Mouse (Mus musculus): ENCODE results near the gene Krtap31-2. TPM values are rescaled to one million over a fixed set of nuclear protein-coding genes. Genes with fewer than 3 reads are reported as not detected.

Gene Krtap31-2
- polyA plus RNA-seq (2015; fragmentation: Nextera tagmentation; extraction: Ambion mirVana) = not detected in 2 replicates

DNA sequence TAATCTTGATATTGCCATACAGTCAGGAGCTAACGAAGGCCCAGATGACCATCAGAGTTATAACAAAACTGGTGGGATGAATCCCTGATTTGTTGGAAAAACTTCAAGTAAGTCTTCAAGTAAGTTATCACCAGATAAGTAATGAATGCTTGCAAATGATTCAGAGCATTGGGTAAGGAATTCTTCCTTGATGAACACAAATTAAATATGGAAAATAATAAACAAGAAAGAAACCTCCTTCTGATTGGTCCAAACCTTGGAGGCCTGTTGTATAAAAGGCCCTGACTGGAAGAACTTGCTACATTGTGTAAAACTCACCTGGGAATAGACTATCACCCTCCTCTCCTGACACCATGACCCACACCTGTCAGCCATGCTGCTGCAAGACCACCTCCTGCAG, at the start of gene Krtap31-2:
TSS of gene Krtap31-2 (plus strand) at position 301 of the 400 bp plus-strand sequence.
- Histone ChIP-seq H3K27me3 (ENCODE audit: control insufficient read depth, insufficient read depth, low read depth, low read length) (no peaks in the 10 kb centered on the region), H3K4me3 (ENCODE audit: low read depth, low read length) (no peak within 1 kb of the TSS), H3K36me3 (ENCODE audit: control insufficient read depth, insufficient read depth, low read length) (no peaks in the 10 kb centered on the region), H3K4me2 (ENCODE audit: low read length) (no peak within 1 kb of the TSS), H3K9me3 (replicated peaks; ENCODE audit: control insufficient read depth, low read length, poor library complexity, severe bottlenecking) (no peaks in the 10 kb centered on the region; the same call in 1 of the 2 replicates), H3K9ac (ENCODE audit: low read depth, low read length) (no peak within 1 kb of the TSS), H3K4me1 (ENCODE audit: control insufficient read depth, insufficient read depth, low read length) (no peaks in the 10 kb centered on the region), H3K27ac (ENCODE audit: low read length) (no peak within 1 kb of the TSS)
- no peak for ATAC-seq
- WGBS = 90% methylated on average over 1 of the region's 1 CpGs

DNA sequence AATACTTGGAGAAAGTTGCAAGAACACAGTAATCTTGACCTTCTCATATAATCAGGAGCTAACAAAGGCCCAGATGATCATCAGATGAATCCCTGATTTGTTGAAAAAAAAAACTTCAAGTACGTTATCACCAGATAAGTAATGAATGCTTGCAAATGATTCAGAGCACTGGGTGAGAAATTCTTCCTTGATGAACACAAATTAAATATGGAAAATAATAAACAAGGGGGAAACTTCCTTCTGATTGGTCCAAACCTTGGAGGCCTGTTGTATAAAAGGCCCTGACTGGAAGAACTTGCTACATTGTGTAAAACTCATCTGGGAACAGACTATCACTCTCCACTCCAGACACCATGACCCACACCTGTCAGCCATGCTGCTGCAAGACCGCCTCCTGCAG, 28.5 kb upstream of the Krtap31-2 start, which contains the start of gene Krtap31-1:
TSS of gene Krtap31-1 (plus strand) at position 301 of the 400 bp plus-strand sequence.
- H3K36me3 ChIP-seq (ENCODE audit: control insufficient read depth, insufficient read depth, low read length) = no peaks in the 10 kb centered on the region
- H3K27me3 ChIP-seq (ENCODE audit: control insufficient read depth, insufficient read depth, low read depth, low read length) = no peaks in the 10 kb centered on the region
- WGBS = 86% methylated on average over 2 of the region's 2 CpGs
- no peaks in the 10 kb centered on the region for H3K9me3 ChIP-seq (replicated peaks; ENCODE audit: control insufficient read depth, low read length, poor library complexity, severe bottlenecking)
- no peak within 1 kb of the TSS for H3K4me3 ChIP-seq (ENCODE audit: low read depth, low read length)
- H3K4me2 ChIP-seq (ENCODE audit: low read length) = no peak within 1 kb of the TSS
- H3K9ac ChIP-seq (ENCODE audit: low read depth, low read length) = no peak within 1 kb of the TSS
- ATAC-seq = no peak
- H3K4me1 ChIP-seq (ENCODE audit: control insufficient read depth, insufficient read depth, low read length) = no peaks in the 10 kb centered on the region
- no peak within 1 kb of the TSS for H3K27ac ChIP-seq (ENCODE audit: low read length)

DNA sequence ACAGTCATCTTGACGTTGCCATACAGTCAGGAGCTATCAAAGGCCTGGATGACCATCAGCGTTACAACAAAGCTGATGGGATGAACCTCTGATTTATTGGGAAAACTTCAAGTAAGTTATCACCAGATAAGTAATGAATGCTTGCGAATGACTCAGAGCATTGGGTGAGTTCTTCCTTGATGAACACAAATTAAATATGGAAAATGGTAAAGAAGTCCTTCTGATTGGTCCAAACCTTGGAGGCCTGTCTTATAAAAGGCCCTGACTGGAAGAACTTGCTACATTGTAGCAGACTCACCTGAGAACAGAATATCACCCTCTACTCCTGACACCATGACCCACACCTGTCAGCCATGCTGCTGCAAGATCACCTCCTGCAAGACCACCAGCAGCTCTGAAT, 21.6 kb upstream of the Krtap31-2 start, which contains the start of gene Gm11565:
TSS of gene Gm11565 (plus strand) at position 301 of the 400 bp plus-strand sequence.
- Histone ChIP-seq H3K27me3 (ENCODE audit: control insufficient read depth, insufficient read depth, low read depth, low read length) (no peaks in the 10 kb centered on the region), H3K36me3 (ENCODE audit: control insufficient read depth, insufficient read depth, low read length) (no peaks in the 10 kb centered on the region), H3K4me1 (ENCODE audit: control insufficient read depth, insufficient read depth, low read length) (no peaks in the 10 kb centered on the region), H3K9me3 (replicated peaks; ENCODE audit: control insufficient read depth, low read length, poor library complexity, severe bottlenecking) (no peaks in the 10 kb centered on the region), H3K27ac (ENCODE audit: low read length) (no peak within 1 kb of the TSS), H3K4me3 (ENCODE audit: low read depth, low read length) (no peak within 1 kb of the TSS), H3K4me2 (ENCODE audit: low read length) (no peak within 1 kb of the TSS), H3K9ac (ENCODE audit: low read depth, low read length) (no peak within 1 kb of the TSS)
- ATAC-seq = no peak
- WGBS = 91% methylated on average over 3 of the region's 3 CpGs

DNA sequence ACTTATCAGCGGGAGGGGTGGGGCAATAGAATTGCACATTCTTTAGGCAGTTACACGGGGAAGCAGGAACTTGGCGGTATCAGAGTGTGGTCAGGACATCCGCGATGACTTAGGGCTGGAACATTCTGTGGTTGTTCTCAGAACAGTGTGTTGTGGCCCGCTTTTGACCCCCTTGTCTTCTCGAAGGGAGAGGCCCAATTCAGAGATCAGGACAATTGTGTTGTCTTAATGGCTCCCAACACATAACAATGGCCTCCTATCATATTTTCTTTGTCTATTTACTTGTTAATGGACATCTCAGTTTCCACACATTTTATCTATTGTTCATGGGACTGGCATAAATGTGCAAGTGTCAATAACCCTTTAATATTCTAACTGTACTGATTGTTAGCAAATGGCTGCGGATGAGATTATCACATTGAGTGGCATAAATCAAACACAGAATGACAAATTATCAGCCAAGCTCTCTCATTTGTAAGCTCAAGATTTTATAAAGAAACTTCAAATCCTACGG, 1.7 kb downstream of the Krtap31-2 start:
- ATAC-seq = no peak
- 89% methylated on average over 9 of the region's 9 CpGs for WGBS
- Histone ChIP-seq H3K27ac (ENCODE audit: low read length) (no peak overlapping the region), H3K4me3 (ENCODE audit: low read depth, low read length) (no peak overlapping the region), H3K27me3 (ENCODE audit: control insufficient read depth, insufficient read depth, low read depth, low read length) (no peaks in the 10 kb centered on the region), H3K4me2 (ENCODE audit: low read length) (no peak overlapping the region), H3K36me3 (ENCODE audit: control insufficient read depth, insufficient read depth, low read length) (no peaks in the 10 kb centered on the region), H3K9me3 (replicated peaks; ENCODE audit: control insufficient read depth, low read length, poor library complexity, severe bottlenecking) (no peaks in the 10 kb centered on the region), H3K4me1 (ENCODE audit: control insufficient read depth, insufficient read depth, low read length) (no peaks in the 10 kb centered on the region), H3K9ac (ENCODE audit: low read depth, low read length) (no peak overlapping the region)

DNA sequence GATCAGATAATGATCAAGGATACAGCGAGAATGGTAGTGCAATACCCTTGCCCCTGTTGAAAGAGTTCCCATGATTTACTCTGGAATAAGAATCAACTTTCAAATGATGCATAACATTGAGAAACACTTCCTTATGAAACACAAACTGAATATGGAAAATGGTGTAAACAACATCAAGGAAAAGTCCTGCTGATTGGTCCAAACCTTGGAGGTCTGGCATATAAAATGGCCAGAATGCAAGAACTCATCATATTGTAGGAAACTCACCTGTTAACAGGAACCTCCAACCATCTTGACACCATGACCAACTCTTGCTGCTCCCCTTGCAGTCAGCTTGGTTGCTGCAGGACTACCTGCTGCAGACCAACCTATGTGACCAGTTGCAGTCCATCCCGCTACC, 12.1 kb downstream of the Krtap31-2 start, which contains the start of gene Krtap9-5:
TSS of gene Krtap9-5 (plus strand) at position 301 of the 400 bp plus-strand sequence.
- Histone ChIP-seq H3K36me3 (ENCODE audit: control insufficient read depth, insufficient read depth, low read length) (no peaks in the 10 kb centered on the region), H3K4me2 (ENCODE audit: low read length) (no peak within 1 kb of the TSS), H3K9me3 (replicated peaks; ENCODE audit: control insufficient read depth, low read length, poor library complexity, severe bottlenecking) (no peaks in the 10 kb centered on the region; the same call in 1 of the 2 replicates), H3K4me1 (ENCODE audit: control insufficient read depth, insufficient read depth, low read length) (no peaks in the 10 kb centered on the region), H3K27ac (ENCODE audit: low read length) (no peak within 1 kb of the TSS), H3K4me3 (ENCODE audit: low read depth, low read length) (no peak within 1 kb of the TSS), H3K9ac (ENCODE audit: low read depth, low read length) (no peak within 1 kb of the TSS), H3K27me3 (ENCODE audit: control insufficient read depth, insufficient read depth, low read depth, low read length) (no peaks in the 10 kb centered on the region)
- 89% methylated on average over 2 of the region's 2 CpGs for WGBS
- no peak for ATAC-seq

DNA sequence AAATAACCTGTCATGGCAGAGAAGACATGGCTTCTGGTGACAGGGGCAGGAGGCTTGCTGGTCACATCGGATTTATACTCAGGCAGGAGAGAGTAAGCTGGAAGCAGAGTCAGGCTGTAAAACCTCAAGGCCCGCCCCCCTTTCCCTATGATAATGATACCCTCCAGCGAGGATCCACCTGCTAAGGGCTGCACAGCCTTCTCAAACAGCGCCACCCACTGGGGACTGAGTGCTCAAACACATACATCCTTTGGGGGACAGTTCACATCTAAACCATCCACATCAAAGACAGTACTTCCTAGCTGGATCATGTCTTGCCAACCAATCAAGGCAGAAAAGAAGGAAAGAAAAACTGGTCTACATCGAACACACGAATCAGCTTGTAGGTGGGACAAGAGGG, 28.1 kb downstream of the Krtap31-2 start:
- no peak overlapping the region for H3K4me2 ChIP-seq (ENCODE audit: low read length)
- no peaks in the 10 kb centered on the region for H3K9me3 ChIP-seq (replicated peaks; ENCODE audit: control insufficient read depth, low read length, poor library complexity, severe bottlenecking)
- no peaks in the 10 kb centered on the region for H3K4me1 ChIP-seq (ENCODE audit: control insufficient read depth, insufficient read depth, low read length)
- H3K27ac ChIP-seq (ENCODE audit: low read length) = no peak overlapping the region
- WGBS = 53% methylated on average over 6 of the region's 6 CpGs
- no peak for ATAC-seq
- no peak overlapping the region for H3K4me3 ChIP-seq (ENCODE audit: low read depth, low read length)
- no peaks in the 10 kb centered on the region for H3K27me3 ChIP-seq (ENCODE audit: control insufficient read depth, insufficient read depth, low read depth, low read length)
- H3K9ac ChIP-seq (ENCODE audit: low read depth, low read length) = no peak overlapping the region
- no peaks in the 10 kb centered on the region for H3K36me3 ChIP-seq (ENCODE audit: control insufficient read depth, insufficient read depth, low read length)

DNA sequence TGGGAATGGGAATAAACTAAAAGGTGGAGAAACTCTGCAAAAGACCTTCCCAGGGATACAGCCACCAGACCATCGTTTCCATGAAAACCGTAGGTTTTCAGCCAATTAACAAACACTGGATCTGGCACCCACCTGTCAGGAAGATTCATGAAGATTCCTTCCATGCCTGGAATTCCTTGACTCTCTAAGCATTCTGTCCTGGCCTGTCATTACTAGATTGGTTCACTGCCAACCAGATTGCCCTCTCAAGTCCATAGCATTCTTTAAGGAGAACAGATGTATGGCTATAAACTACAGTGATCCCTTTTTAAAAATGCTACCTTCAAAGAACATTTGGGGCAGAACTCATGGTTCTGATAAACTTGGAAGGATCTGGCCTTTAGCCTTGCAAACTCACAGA, 29.9 kb downstream of the Krtap31-2 start:
- Histone ChIP-seq H3K36me3 (ENCODE audit: control insufficient read depth, insufficient read depth, low read length) (no peaks in the 10 kb centered on the region), H3K4me1 (ENCODE audit: control insufficient read depth, insufficient read depth, low read length) (no peaks in the 10 kb centered on the region), H3K9me3 (replicated peaks; ENCODE audit: control insufficient read depth, low read length, poor library complexity, severe bottlenecking) (no peaks in the 10 kb centered on the region), H3K27me3 (ENCODE audit: control insufficient read depth, insufficient read depth, low read depth, low read length) (no peaks in the 10 kb centered on the region), H3K9ac (ENCODE audit: low read depth, low read length) (no peak overlapping the region), H3K4me2 (ENCODE audit: low read length) (no peak overlapping the region), H3K27ac (ENCODE audit: low read length) (no peak overlapping the region), H3K4me3 (ENCODE audit: low read depth, low read length) (no peak overlapping the region)
- 88% methylated on average over 2 of the region's 2 CpGs for WGBS
- ATAC-seq = no peak

DNA sequence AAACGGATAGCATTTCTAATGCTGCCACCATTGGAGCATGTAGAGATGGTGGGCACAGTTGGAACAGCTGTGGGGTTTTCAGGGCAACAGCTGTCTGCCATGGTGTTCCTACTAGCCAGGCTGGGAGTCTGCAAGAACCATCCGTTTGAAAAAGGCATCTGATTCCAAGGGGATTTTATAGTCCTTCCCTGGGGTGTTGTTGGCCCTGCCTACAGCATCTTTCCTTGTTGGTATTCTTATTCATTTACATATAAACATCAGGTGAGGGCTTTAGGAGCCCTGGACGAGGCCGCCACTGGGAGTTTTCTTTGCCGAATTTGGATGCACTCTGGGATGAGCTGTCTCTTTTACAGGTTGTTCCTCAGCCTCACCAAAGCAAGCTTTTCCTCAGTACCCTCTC, 42.9 kb downstream of the Krtap31-2 start, which contains the start of gene Krtap29-1:
TSS of gene Krtap29-1 (minus strand) at position 101 of the 400 bp plus-strand sequence.
- no peak within 1 kb of the TSS for H3K9ac ChIP-seq (ENCODE audit: low read depth, low read length)
- 72% methylated on average over 5 of the region's 5 CpGs for WGBS
- no peak for ATAC-seq

DNA sequence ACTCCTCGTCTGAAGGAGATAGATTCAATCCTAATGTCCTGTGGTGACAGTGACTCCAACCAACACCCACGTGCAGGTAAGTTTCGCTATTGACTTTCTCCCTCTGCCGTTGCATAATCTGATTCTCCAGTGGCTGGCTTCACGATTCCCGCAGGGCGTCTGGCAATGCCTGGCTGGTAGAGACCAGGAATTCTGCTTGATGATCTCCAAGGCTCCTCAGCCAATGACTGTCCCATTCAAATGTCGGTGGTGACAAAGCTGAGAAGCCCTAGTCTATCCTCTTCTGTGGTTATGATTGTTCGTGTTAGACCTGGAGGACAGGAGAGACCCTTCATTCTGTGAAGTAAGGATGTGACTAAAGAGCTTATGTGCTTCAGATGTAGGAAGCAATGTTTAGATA, 46.6 kb downstream of the Krtap31-2 start:
- H3K9me3 ChIP-seq (replicated peaks; ENCODE audit: control insufficient read depth, low read length, poor library complexity, severe bottlenecking) = no peaks in the 10 kb centered on the region
- no peak overlapping the region for H3K4me2 ChIP-seq (ENCODE audit: low read length)
- no peak overlapping the region for H3K4me3 ChIP-seq (ENCODE audit: low read depth, low read length)
- H3K27ac ChIP-seq (ENCODE audit: low read length) = no peak overlapping the region
- ATAC-seq = no peak
- no peak overlapping the region for H3K9ac ChIP-seq (ENCODE audit: low read depth, low read length)
- H3K4me1 ChIP-seq (ENCODE audit: control insufficient read depth, insufficient read depth, low read length) = no peaks in the 10 kb centered on the region
- H3K36me3 ChIP-seq (ENCODE audit: control insufficient read depth, insufficient read depth, low read length) = no peaks in the 10 kb centered on the region
- H3K27me3 ChIP-seq (ENCODE audit: control insufficient read depth, insufficient read depth, low read depth, low read length) = no peaks in the 10 kb centered on the region
- 89% methylated on average over 9 of the region's 9 CpGs for WGBS

More for the DNA sequence above, 42.9 kb downstream of the Krtap31-2 start, which contains the start of gene Krtap29-1:
- Histone ChIP-seq H3K9me3 (replicated peaks; ENCODE audit: control insufficient read depth, low read length, poor library complexity, severe bottlenecking) (no peaks in the 10 kb centered on the region), H3K36me3 (ENCODE audit: control insufficient read depth, insufficient read depth, low read length) (no peaks in the 10 kb centered on the region), H3K27me3 (ENCODE audit: control insufficient read depth, insufficient read depth, low read depth, low read length) (no peaks in the 10 kb centered on the region), H3K4me1 (ENCODE audit: control insufficient read depth, insufficient read depth, low read length) (no peaks in the 10 kb centered on the region), H3K27ac (ENCODE audit: low read length) (no peak within 1 kb of the TSS), H3K4me2 (ENCODE audit: low read length) (no peak within 1 kb of the TSS), H3K4me3 (ENCODE audit: low read depth, low read length) (no peak within 1 kb of the TSS)

Measured in midbrain, embryonic 16.5 days (tissue).